Mouse (Mus musculus) limb, embryonic 13.5 days (tissue): ENCODE measurements around the gene Vmn1r40. TPM values are rescaled to one million over a fixed set of nuclear protein-coding genes. Genes with fewer than 3 reads are reported as not detected.

Experiments used
- ATAC-seq: fragments of 200-750 bp; cut with Nextera tagmentation; 2 replicates; pipeline ENCODE4 v1.8.0; 2017; ENCODE audit warnings: low read depth, moderate number of reproducible peaks, moderate TSS enrichment; ENCODE audit not compliant: low FRiP score
- H3K27ac ChIP-seq: fragments of 300-500 bp; sonication (generic); 2 replicates; pipeline ENCODE4 v1.5.1; 2015; ENCODE audit warnings: inconsistent platforms, mild to moderate bottlenecking, moderate library complexity
- H3K27me3 ChIP-seq: fragments of 300-500 bp; sonication (generic); 2 replicates; pipeline ENCODE4 v1.6.1; 2015; ENCODE audit warnings: mild to moderate bottlenecking, inconsistent platforms
- H3K36me3 ChIP-seq: fragments of 300-500 bp; sonication (generic); 2 replicates; pipeline ENCODE4 v1.6.1; 2015; ENCODE audit warnings: inconsistent platforms, mild to moderate bottlenecking, moderate library complexity
- H3K4me1 ChIP-seq: fragments of 300-500 bp; sonication (generic); 2 replicates; pipeline ENCODE4 v1.6.1; 2015; ENCODE audit warnings: inconsistent platforms
- H3K4me2 ChIP-seq: fragments of 300-500 bp; sonication (generic); replicated peaks from 2 replicates; pipeline ENCODE4 v1.6.1; 2015; ENCODE audit warnings: inconsistent platforms, mild to moderate bottlenecking, moderate library complexity
- H3K4me3 ChIP-seq: fragments of 300-500 bp; sonication (generic); 2 replicates; pipeline ENCODE4 v1.5.1; 2015; ENCODE audit warnings: moderate library complexity, mild to moderate bottlenecking, inconsistent platforms
- H3K9ac ChIP-seq: fragments of 300-500 bp; sonication (generic); 2 replicates; pipeline ENCODE4 v1.6.1; 2015; ENCODE audit warnings: mild to moderate bottlenecking, inconsistent platforms
- H3K9me3 ChIP-seq: fragments of 300-500 bp; sonication (generic); 2 replicates; pipeline ENCODE4 v1.6.1; 2016; ENCODE audit warnings: inconsistent platforms
- WGBS: fragments of 180-500 bp; shearing (Covaris S2); methylation state at CpG from one replicate; pipeline ENCODE4 v1.1.7; 2015; 5-methylcytosine and 5-hydroxymethylcytosine counted together
- polyA plus RNA-seq: library from polyadenylated mRNA; unstranded; fragments of >200 nt; fragmentation: Nextera tagmentation; extraction: Ambion mirVana; gene quantifications from 2 replicates; pipeline ENCODE4 v1.2.1, GENCODE M21; 2015

The Vmn1r40 gene
- polyA plus RNA-seq, result not detected in 2 replicates

- Histone ChIP-seq H3K36me3 (no peaks in the 10 kb centered on the region), H3K9me3 (no peaks in the 10 kb centered on the region), H3K4me1 (no peaks in the 10 kb centered on the region), H3K27ac (no peak within 1 kb of the TSS), H3K27me3 (no peaks in the 10 kb centered on the region), H3K4me3 (no peak within 1 kb of the TSS), H3K9ac (no peak within 1 kb of the TSS), H3K4me2 (no peak within 1 kb of the TSS)
- WGBS, result 79% methylated on average over 4 of the region's 4 CpGs
- no peak for ATAC-seq
Measured at GRCm38 (mm10) chr6:89707240-89707639, at the start of gene Vmn1r40. TSS of gene Vmn1r40 (plus strand) at chr6:89707540.

- no peak for ATAC-seq
- Histone ChIP-seq H3K4me1 (no peaks in the 10 kb centered on the region), H3K36me3 (peaks cover 3% of the 10 kb centered on the region), H3K9me3 (no peaks in the 10 kb centered on the region), H3K9ac (no peak overlapping the region), H3K27me3 (no peaks in the 10 kb centered on the region), H3K27ac (no peak overlapping the region), H3K4me3 (no peak overlapping the region), H3K4me2 (no peak overlapping the region)
- WGBS, result 80% methylated on average over 3 of the region's 3 CpGs
Measured at GRCm38 (mm10) chr6:89658342-89658741, 49.0 kb upstream of the Vmn1r40 start.

GRCm38 (mm10) chr6:89658931-89659330 lies 48.4 kb upstream of the Vmn1r40 start:
- 86% methylated on average over 6 of the region's 6 CpGs for WGBS
- Histone ChIP-seq H3K9me3 (no peaks in the 10 kb centered on the region), H3K27ac (no peak overlapping the region), H3K9ac (no peak overlapping the region), H3K36me3 (peaks cover 8% of the 10 kb centered on the region), H3K4me1 (no peaks in the 10 kb centered on the region), H3K27me3 (no peaks in the 10 kb centered on the region), H3K4me2 (no peak overlapping the region), H3K4me3 (no peak overlapping the region)
- no peak for ATAC-seq

GRCm38 (mm10) chr6:89659692-89660423 lies 47.5 kb upstream of the Vmn1r40 start:
- 30% methylated on average over 7 of the region's 7 CpGs for WGBS
- H3K27me3 ChIP-seq, result no peaks in the 10 kb centered on the region
- no peak for ATAC-seq

GRCm38 (mm10) chr6:89660490-89660889 lies 46.9 kb upstream of the Vmn1r40 start:
- H3K27ac ChIP-seq, result no peak overlapping the region
- no peak overlapping the region for H3K4me2 ChIP-seq
- no peaks in the 10 kb centered on the region for H3K9me3 ChIP-seq
- H3K27me3 ChIP-seq, result no peaks in the 10 kb centered on the region
- ATAC-seq, result no peak
- WGBS, result 63% methylated on average over 1 of the region's 1 CpGs
- H3K9ac ChIP-seq, result no peak overlapping the region
- no peaks in the 10 kb centered on the region for H3K4me1 ChIP-seq
- H3K4me3 ChIP-seq, result no peak overlapping the region
- peaks cover 11% of the 10 kb centered on the region for H3K36me3 ChIP-seq

More at GRCm38 (mm10) chr6:89659692-89660423, 47.5 kb upstream of the Vmn1r40 start:
- peaks cover 11% of the 10 kb centered on the region for H3K36me3 ChIP-seq
- H3K9me3 ChIP-seq, result no peaks in the 10 kb centered on the region
- no peaks in the 10 kb centered on the region for H3K4me1 ChIP-seq
- no peak overlapping the region for H3K4me2 ChIP-seq
- no peak overlapping the region for H3K27ac ChIP-seq
- H3K9ac ChIP-seq, result no peak overlapping the region
- H3K4me3 ChIP-seq, result no peak overlapping the region

- Histone ChIP-seq H3K27me3 (no peaks in the 10 kb centered on the region), H3K9ac (no peak overlapping the region), H3K4me1 (no peaks in the 10 kb centered on the region), H3K4me3 (no peak overlapping the region), H3K4me2 (no peak overlapping the region), H3K27ac (no peak overlapping the region), H3K36me3 (peaks cover 11% of the 10 kb centered on the region), H3K9me3 (no peaks in the 10 kb centered on the region)
- no peak for ATAC-seq
- 76% methylated on average over 3 of the region's 3 CpGs for WGBS
Measured at GRCm38 (mm10) chr6:89662521-89662920, 44.8 kb upstream of the Vmn1r40 start.

GRCm38 (mm10) chr6:89665155-89665554 lies 42.2 kb upstream of the Vmn1r40 start:
- Histone ChIP-seq H3K4me1 (no peaks in the 10 kb centered on the region), H3K9me3 (no peaks in the 10 kb centered on the region), H3K4me3 (no peak overlapping the region), H3K9ac (no peak overlapping the region), H3K27me3 (no peaks in the 10 kb centered on the region), H3K27ac (no peak overlapping the region), H3K36me3 (peaks cover 11% of the 10 kb centered on the region), H3K4me2 (no peak overlapping the region)
- no peak for ATAC-seq
- 44% methylated on average over 8 of the region's 8 CpGs for WGBS

GRCm38 (mm10) chr6:89665667-89666066 lies 41.7 kb upstream of the Vmn1r40 start:
- peaks cover 11% of the 10 kb centered on the region for H3K36me3 ChIP-seq
- no peak for ATAC-seq
- no peak overlapping the region for H3K9ac ChIP-seq
- H3K9me3 ChIP-seq, result no peaks in the 10 kb centered on the region
- no peak overlapping the region for H3K4me2 ChIP-seq
- 79% methylated on average over 7 of the region's 7 CpGs for WGBS
- no peak overlapping the region for H3K4me3 ChIP-seq
- H3K27ac ChIP-seq, result no peak overlapping the region
- H3K4me1 ChIP-seq, result no peaks in the 10 kb centered on the region
- no peaks in the 10 kb centered on the region for H3K27me3 ChIP-seq

- Histone ChIP-seq H3K27me3 (no peaks in the 10 kb centered on the region), H3K4me3 (no peak overlapping the region), H3K4me2 (no peak overlapping the region), H3K9me3 (no peaks in the 10 kb centered on the region), H3K4me1 (no peaks in the 10 kb centered on the region), H3K27ac (no peak overlapping the region), H3K9ac (no peak overlapping the region), H3K36me3 (peaks cover 11% of the 10 kb centered on the region)
- WGBS, result 85% methylated on average over 3 of the region's 3 CpGs
- no peak for ATAC-seq
Measured at GRCm38 (mm10) chr6:89666976-89667375, 40.4 kb upstream of the Vmn1r40 start.

- H3K4me2 ChIP-seq, result no peak overlapping the region
- peaks cover 5% of the 10 kb centered on the region; the same call in 1 of the 2 replicates for H3K4me1 ChIP-seq
- ATAC-seq, result no peak
- no peak overlapping the region for H3K4me3 ChIP-seq
- no peaks in the 10 kb centered on the region for H3K27me3 ChIP-seq
- no peaks in the 10 kb centered on the region for H3K36me3 ChIP-seq
- H3K9me3 ChIP-seq, result no peaks in the 10 kb centered on the region
- WGBS, result 86% methylated on average over 6 of the region's 6 CpGs
- H3K9ac ChIP-seq, result no peak overlapping the region
- H3K27ac ChIP-seq, result no peak overlapping the region
Measured at GRCm38 (mm10) chr6:89669556-89669955, 37.8 kb upstream of the Vmn1r40 start.

- H3K27me3 ChIP-seq, result no peaks in the 10 kb centered on the region
- peaks cover 4% of the 10 kb centered on the region; the same call in 1 of the 2 replicates for H3K36me3 ChIP-seq
- 74% methylated on average over 6 of the region's 6 CpGs for WGBS
- H3K4me2 ChIP-seq, result no peak overlapping the region
- H3K4me1 ChIP-seq, result peaks cover 5% of the 10 kb centered on the region; the same call in 1 of the 2 replicates
- H3K9ac ChIP-seq, result no peak overlapping the region
- no peak overlapping the region for H3K4me3 ChIP-seq
- H3K27ac ChIP-seq, result no peak overlapping the region
- no peaks in the 10 kb centered on the region for H3K9me3 ChIP-seq
- no peak for ATAC-seq
Measured at GRCm38 (mm10) chr6:89671431-89671830, 35.9 kb upstream of the Vmn1r40 start.

GRCm38 (mm10) chr6:89672641-89673040 lies 34.7 kb upstream of the Vmn1r40 start:
- Histone ChIP-seq H3K36me3 (peaks cover 4% of the 10 kb centered on the region; the same call in 1 of the 2 replicates), H3K27ac (no peak overlapping the region), H3K9ac (no peak overlapping the region), H3K27me3 (no peaks in the 10 kb centered on the region), H3K9me3 (no peaks in the 10 kb centered on the region), H3K4me3 (no peak overlapping the region), H3K4me1 (peaks cover 5% of the 10 kb centered on the region; the same call in 1 of the 2 replicates), H3K4me2 (no peak overlapping the region)
- ATAC-seq, result no peak
- WGBS, result 85% methylated on average over 7 of the region's 7 CpGs
